Mouse (Mus musculus) layer of hippocampus, postnatal 36 days (tissue): Measurements from ENCODE around the gene Tirap. TPM values are rescaled to one million over a fixed set of nuclear protein-coding genes. Genes with fewer than 3 reads are reported as not detected.
"Not testable (repeated sequence)": the region's sequence is repeated elsewhere in the genome, so short reads cannot be mapped to it uniquely, and the experiment has no call there.

Experiments
- DNase-seq, 2 experiments: peaks; one replicate each; pipeline ENCODE4 v3.0.0; 2022
- total RNA-seq, 2 experiments: library from RNA; stranded (reverse); gene quantifications; 2 replicates each; pipeline ENCODE4 v1.2.3; 2021

The Tirap gene
- total RNA-seq, 2 experiments from 2014 or later: 1.5 to 2.4 TPM

- DNase-seq: not testable (repeated sequence)
Observed at GRCm38 (mm10) chr9:35147261-35147660, 52.8 kb downstream of the Tirap start.

DNA sequence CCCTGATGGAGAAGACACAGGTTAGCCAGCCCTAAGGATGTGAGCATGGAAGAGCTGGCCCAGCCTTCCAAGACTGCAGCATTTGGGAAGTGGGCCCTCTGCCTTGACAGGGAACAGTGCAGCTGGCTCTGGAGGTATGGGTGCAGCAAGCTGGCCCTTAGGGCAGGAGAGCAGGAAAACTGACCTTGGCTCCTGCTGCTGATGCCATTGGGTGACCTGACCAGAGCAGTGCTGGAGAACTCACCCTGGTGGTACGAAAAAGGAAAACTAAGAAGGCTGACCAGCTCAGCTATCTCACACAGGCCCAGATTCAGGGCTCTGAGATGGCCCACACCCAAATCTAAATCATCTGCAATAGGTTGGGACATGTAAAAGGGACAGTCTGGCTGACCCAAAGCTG is 54.3 kb downstream of the Tirap start:
- no peak for DNase-seq

GRCm38 (mm10) chr9:35145118-35145517 is 55.0 kb downstream of the Tirap start:
- DNase-seq: no peak

GRCm38 (mm10) chr9:35142221-35142620 is 57.9 kb downstream of the Tirap start:
- no peak for DNase-seq

- no peak for DNase-seq
Observed at GRCm38 (mm10) chr9:35139231-35139744, 60.8 kb downstream of the Tirap start.

DNA sequence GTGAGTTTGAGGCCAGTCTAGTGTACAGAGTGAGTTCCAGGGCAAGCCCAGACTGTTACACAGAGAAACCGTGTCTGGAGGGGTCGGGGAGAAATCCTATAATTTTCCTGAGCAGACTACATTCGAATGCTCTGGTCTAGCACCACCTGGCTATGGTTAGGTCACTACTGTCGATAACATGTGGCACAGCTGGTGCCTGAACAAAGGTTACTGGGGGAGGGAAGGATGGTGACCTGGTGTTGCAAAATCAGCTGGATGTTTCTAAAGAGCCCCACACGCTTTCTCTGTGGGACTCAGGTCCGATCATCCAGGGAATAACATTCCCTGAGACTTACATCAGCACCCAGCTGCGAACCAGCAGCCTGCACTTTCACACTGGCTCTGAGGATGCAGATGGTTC is 62.1 kb downstream of the Tirap start:
- no peak for DNase-seq

GRCm38 (mm10) chr9:35135575-35135974 is 64.5 kb downstream of the Tirap start:
- no peak for DNase-seq

Other genes with a start within 250 kb of the Tirap start
- gene St3gal4, start 81.0 kb downstream of the Tirap start, total RNA-seq: 10 to 100 TPM; 25.0 to 25.7 TPM
- gene Dcps, start 24.2 kb downstream of the Tirap start, total RNA-seq: 10 to 100 TPM; 21.1 to 21.4 TPM
- 10 to 100 TPM; 62.7 to 68.3 TPM for gene Srpr, start 116 bp downstream of the Tirap start, total RNA-seq
- gene Foxred1, start 10.8 kb upstream of the Tirap start, total RNA-seq: 10 to 100 TPM; 35.6 to 39.1 TPM
- 10 to 100 TPM; 28.7 to 33.9 TPM for gene Fam118b, start 67.5 kb upstream of the Tirap start, total RNA-seq
- 10 to 100 TPM; 11.8 to 12.0 TPM for gene Rpusd4, start 67.6 kb upstream of the Tirap start, total RNA-seq
- 10 to 100 TPM; 11.7 to 12.2 TPM for gene Cdon, start 220.8 kb upstream of the Tirap start, total RNA-seq